In genomic region chr10:77144372-77144771, GRCm38 (mm10) we compare ENCODE assay signal across 14 mouse cellular contexts. TPM values are rescaled to one million over a fixed set of nuclear protein-coding genes. Genes with fewer than 3 reads are reported as not detected.
DNase-seq lines count a peak whose midpoint lies in the region; ATAC-seq and TF ChIP-seq lines count a peak whose summit lies in the region.
"Had no signal": no experiment of that assay in that cellular context is flagged by ENCODE, and none has a peak within 500 bp of the region (broad histone marks: within the 10 kb centered on the region; RNA-seq: fewer than 3 reads in every experiment).

No protein-coding gene starts in this region.

- peak; percentile 63 for TF ChIP-seq CTCF in stomach, postnatal 0 days (IDR thresholded peaks at IDR 0.05; ENCODE audit: low read depth)

- WGBS in limb, embryonic 10.5 days = 89% methylated on average over 2 of the region's 2 CpGs
- WGBS in stomach, postnatal 0 days = 89% methylated on average over 2 of the region's 2 CpGs

- H3K36me3 ChIP-seq in limb, embryonic 10.5 days = 0 out of 2 replicates have a peak, but pooled peaks cover 8% of the 10 kb centered on the region
- H3K36me3 ChIP-seq in stomach, postnatal 0 days (ENCODE audit: control insufficient read depth, insufficient read depth, low read length) = no peaks in the 10 kb centered on the region
- H3K36me3 ChIP-seq: embryonic facial prominence, embryonic 12.5 days; midbrain, embryonic 12.5 days; neural tube, embryonic 13.5 days had no signal

- peak; percentile 47 for DNase-seq in heart, postnatal 4 days
- DNase-seq in heart, adult 9 months (ENCODE audit: low spot score in 2 of 2) = no peak
- peak; percentile 18 for DNase-seq in thymus, postnatal 4 days
- DNase-seq in thymus, postnatal 0 days (ENCODE audit: low spot score) = no peak
- DNase-seq in limb, embryonic 10.5 days (ENCODE audit: low spot score) = no peak
- peak; percentile 59 for DNase-seq in stomach, postnatal 0 days (ENCODE audit: low spot score)
- DNase-seq in right cerebral cortex, postnatal 14 days = no peak
- DNase-seq in urinary bladder, postnatal 10 days (ENCODE audit: low spot score) = no peak
- DNase-seq: thymus, adult 18-20 months had no signal

- peaks cover 50% of the 10 kb centered on the region for H3K4me1 ChIP-seq in limb, embryonic 10.5 days
- no peaks in the 10 kb centered on the region for H3K4me1 ChIP-seq in stomach, postnatal 0 days (replicated peaks; ENCODE audit: control insufficient read depth, insufficient read depth)
- H3K4me1 ChIP-seq: neural tube, embryonic 13.5 days had no signal

- H3K9me3 ChIP-seq in limb, embryonic 10.5 days (replicated peaks) = no peaks in the 10 kb centered on the region
- no peaks in the 10 kb centered on the region for H3K9me3 ChIP-seq in stomach, postnatal 0 days (ENCODE audit: control insufficient read depth, low read length)
- H3K9me3 ChIP-seq: embryonic facial prominence, embryonic 12.5 days; heart, embryonic 13.5 days; midbrain, embryonic 12.5 days; neural tube, embryonic 13.5 days had no signal

- no peaks in the 10 kb centered on the region for H3K27me3 ChIP-seq in limb, embryonic 10.5 days (ENCODE audit: low read depth, poor library complexity, severe bottlenecking)
- no peaks in the 10 kb centered on the region for H3K27me3 ChIP-seq in stomach, postnatal 0 days (ENCODE audit: control insufficient read depth, insufficient read depth, low read length)
- H3K27me3 ChIP-seq: embryonic facial prominence, embryonic 12.5 days; heart, embryonic 13.5 days; midbrain, embryonic 12.5 days; neural tube, embryonic 13.5 days had no signal

- TF ChIP-seq EP300 in stomach, postnatal 0 days (optimal IDR thresholded peaks at IDR 0.05) = no peak

- H3K4me3 ChIP-seq in limb, embryonic 10.5 days = no peak overlapping the region
- no peak overlapping the region for H3K4me3 ChIP-seq in stomach, postnatal 0 days (ENCODE audit: low read depth, low read length)
- H3K4me3 ChIP-seq: embryonic facial prominence, embryonic 12.5 days; heart, embryonic 13.5 days; midbrain, embryonic 12.5 days; neural tube, embryonic 13.5 days had no signal

- ATAC-seq in stomach, postnatal 0 days (ENCODE audit: low FRiP score, low TSS enrichment) = no peak
- ATAC-seq: inflammation-experienced regulatory T-cells, adult 6 months had no signal

- peak overlapping the region; percentile 6; the same call in 1 of the 2 replicates for H3K27ac ChIP-seq in limb, embryonic 10.5 days
- no peak overlapping the region for H3K27ac ChIP-seq in stomach, postnatal 0 days (replicated peaks)
- H3K27ac ChIP-seq: embryonic facial prominence, embryonic 12.5 days; heart, embryonic 13.5 days; midbrain, embryonic 12.5 days; neural tube, embryonic 13.5 days had no signal

- no peak overlapping the region for H3K4me2 ChIP-seq in stomach, postnatal 0 days (replicated peaks; ENCODE audit: low read depth)
- H3K4me2 ChIP-seq: embryonic facial prominence, embryonic 12.5 days; heart, embryonic 13.5 days; midbrain, embryonic 12.5 days; neural tube, embryonic 13.5 days had no signal

- H3K9ac ChIP-seq in stomach, postnatal 0 days (ENCODE audit: low read length) = no peak overlapping the region
- H3K9ac ChIP-seq: embryonic facial prominence, embryonic 12.5 days; heart, embryonic 13.5 days; midbrain, embryonic 12.5 days; neural tube, embryonic 13.5 days had no signal

RNA-seq across cellular contexts. Expression of gene Col18a1, which starts 22.0 kb away (rescaled TPM):
- 10 to 100 TPM; 70.4 to 74.9 TPM for total RNA-seq in heart, postnatal 4 days (2021)
- 22.1 and 22.9 TPM in 2 replicates for polyA plus RNA-seq in thymus, postnatal 0 days (2015; fragmentation: Nextera tagmentation; extraction: Ambion mirVana)
- 149 and 159 TPM in 2 replicates for polyA plus RNA-seq in limb, embryonic 10.5 days (2016; fragmentation: Nextera tagmentation; extraction: Ambion mirVana)
- 26.3 and 26.6 TPM in 2 replicates for polyA plus RNA-seq in stomach, postnatal 0 days (2015; fragmentation: Nextera tagmentation; extraction: Ambion mirVana)

Comparison
In these comparisons a context has a peak if more than half of its experiments do, and no peak if none do; other contexts are left out.
1. DNase-seq: peak in heart, postnatal 4 days (single experiment), thymus, postnatal 4 days (single experiment) and stomach, postnatal 0 days (single experiment); none in heart, adult 9 months (0 of 2), thymus, postnatal 0 days (single experiment), limb, embryonic 10.5 days (single experiment), right cerebral cortex, postnatal 14 days (single experiment) and urinary bladder, postnatal 10 days (single experiment).